Mouse (Mus musculus): ENCODE measurements around the gene Polr1c. TPM values are rescaled to one million over a fixed set of nuclear protein-coding genes. Genes with fewer than 3 reads are reported as not detected.

Polr1c gene
- polyA plus RNA-seq, 1 experiment from 2014 or later, result 81.2 TPM

MicroRNA genes within 50 kb of the gene (microRNA counts, 519-probe panel; counts per million panel counts)
- microRNA mmu-miR-693-3p (not detected), microRNA mmu-miR-693-5p (not detected)

Small RNA genes within 50 kb of the gene (microRNA-seq; reads per million reads assigned to microRNA genes)
- not detected for gene Mir693

Other genes with a start within 250 kb of the Polr1c start
- 4.5 and 6.0 TPM in 2 replicates for gene Vegfa, start 215.7 kb downstream of the Polr1c start, polyA plus RNA-seq (2016; fragmentation: Nextera tagmentation; extraction: Ambion mirVana)
- 150 and 166 TPM in 2 replicates for gene Mrps18a, start 137.1 kb downstream of the Polr1c start, polyA plus RNA-seq (2016; fragmentation: Nextera tagmentation; extraction: Ambion mirVana)
- gene Rsph9, start 103.8 kb downstream of the Polr1c start, polyA plus RNA-seq (2016; fragmentation: Nextera tagmentation; extraction: Ambion mirVana), result 5.1 and 7.3 TPM in 2 replicates
- gene Mad2l1bp, start 94.5 kb downstream of the Polr1c start, polyA plus RNA-seq (2016; fragmentation: Nextera tagmentation; extraction: Ambion mirVana), result 39.9 and 41.6 TPM in 2 replicates
- 32.3 and 34.9 TPM in 2 replicates for gene Gtpbp2, start 87.0 kb downstream of the Polr1c start, polyA plus RNA-seq (2016; fragmentation: Nextera tagmentation; extraction: Ambion mirVana)
- 8.3 and 12.2 TPM in 2 replicates for gene Polh, start 45.4 kb downstream of the Polr1c start, polyA plus RNA-seq (2016; fragmentation: Nextera tagmentation; extraction: Ambion mirVana)
- 33.5 and 42.8 TPM in 2 replicates for gene Xpo5, start 45.3 kb downstream of the Polr1c start, polyA plus RNA-seq (2016; fragmentation: Nextera tagmentation; extraction: Ambion mirVana)
- 77.0 and 83.9 TPM in 2 replicates for gene Yipf3, start within 50 bp of the Polr1c start, polyA plus RNA-seq (2016; fragmentation: Nextera tagmentation; extraction: Ambion mirVana)
- 0.33 and 0.38 TPM in 2 replicates for gene Lrrc73, start 5.5 kb upstream of the Polr1c start, polyA plus RNA-seq (2016; fragmentation: Nextera tagmentation; extraction: Ambion mirVana)
- gene Tjap1, start 35.0 kb upstream of the Polr1c start, polyA plus RNA-seq (2016; fragmentation: Nextera tagmentation; extraction: Ambion mirVana), result 46.5 and 55.8 TPM in 2 replicates
- 0.36 and 0.77 TPM in 2 replicates for gene Dlk2, start 49.4 kb upstream of the Polr1c start, polyA plus RNA-seq (2016; fragmentation: Nextera tagmentation; extraction: Ambion mirVana)
- 5.4 and 7.3 TPM in 2 replicates for gene Abcc10, start 80.3 kb upstream of the Polr1c start, polyA plus RNA-seq (2016; fragmentation: Nextera tagmentation; extraction: Ambion mirVana)
- gene Zfp318, start 135.7 kb upstream of the Polr1c start, polyA plus RNA-seq (2016; fragmentation: Nextera tagmentation; extraction: Ambion mirVana), result 6.1 and 7.0 TPM in 2 replicates
- 0.54 and 0.83 TPM in 2 replicates for gene Crip3, start 180.9 kb upstream of the Polr1c start, polyA plus RNA-seq (2016; fragmentation: Nextera tagmentation; extraction: Ambion mirVana)
- gene Slc22a7, start 190.4 kb upstream of the Polr1c start, polyA plus RNA-seq (2016; fragmentation: Nextera tagmentation; extraction: Ambion mirVana), result 0.15 and 0.30 TPM in 2 replicates
- gene Ttbk1, start 239.6 kb upstream of the Polr1c start, polyA plus RNA-seq (2016; fragmentation: Nextera tagmentation; extraction: Ambion mirVana), result 0.09 and 0.14 TPM in 2 replicates
- 36.5 and 52.8 TPM in 2 replicates for gene Dnph1, start 248.7 kb upstream of the Polr1c start, polyA plus RNA-seq (2016; fragmentation: Nextera tagmentation; extraction: Ambion mirVana)